In the genomic region with DNA sequence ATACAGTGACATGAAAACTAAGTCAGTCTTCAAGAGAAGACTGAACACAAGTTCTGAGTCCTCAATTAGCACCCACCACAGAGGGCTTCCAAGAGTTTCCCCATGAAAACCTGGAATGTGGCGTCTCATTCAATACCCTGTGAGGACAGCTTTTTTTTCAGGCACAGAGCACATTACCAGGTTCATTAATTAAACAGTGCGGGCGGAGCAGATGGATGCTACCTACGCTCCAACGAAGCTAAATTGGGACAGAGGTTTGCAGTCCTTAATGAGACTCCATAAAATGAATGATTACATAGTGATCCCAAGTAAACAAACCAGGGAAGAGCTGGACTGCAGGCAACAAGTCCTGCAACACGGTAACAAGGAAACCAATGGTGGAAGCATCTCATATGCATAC, we compare ENCODE assay signal across 18 mouse cellular contexts.
"Had no signal": no experiment of that assay in that cellular context is flagged by ENCODE, and none has a peak within 500 bp of the region (broad histone marks: within the 10 kb centered on the region; RNA-seq: fewer than 3 reads in every experiment).

No protein-coding gene starts in this region.

- H3K36me3 ChIP-seq: limb, embryonic 10.5 days; liver, embryonic 12.5 days; midbrain, embryonic 15.5 days; neural tube, embryonic 12.5 days; stomach, embryonic 15.5 days had no signal

- H3K4me3 ChIP-seq: left cerebral cortex, adult 2 months; limb, embryonic 10.5 days; liver, embryonic 12.5 days; megakaryocyte, embryonic 14.5 days; midbrain, embryonic 15.5 days; neural tube, embryonic 12.5 days; stomach, embryonic 15.5 days had no signal

- ATAC-seq: liver, embryonic 12.5 days; midbrain, embryonic 15.5 days had no signal

- H3K27ac ChIP-seq: kidney, postnatal 0 days; left cerebral cortex, adult 2 months; limb, embryonic 10.5 days; liver, embryonic 12.5 days; macrophage; midbrain, embryonic 15.5 days; neural tube, embryonic 12.5 days; stomach, embryonic 15.5 days had no signal

- H3K9ac ChIP-seq: liver, embryonic 12.5 days; lung, embryonic 14.5 days; midbrain, embryonic 15.5 days; neural tube, embryonic 12.5 days; stomach, embryonic 15.5 days had no signal

- H3K27me3 ChIP-seq: liver, embryonic 12.5 days; megakaryocyte, embryonic 14.5 days; midbrain, embryonic 15.5 days; neural tube, embryonic 12.5 days; stomach, embryonic 15.5 days had no signal

- H3K4me1 ChIP-seq: liver, embryonic 12.5 days; megakaryocyte, embryonic 14.5 days had no signal

- H3K9me3 ChIP-seq: limb, embryonic 10.5 days; liver, embryonic 12.5 days; megakaryocyte, embryonic 14.5 days; midbrain, embryonic 15.5 days; neural tube, embryonic 12.5 days; stomach, embryonic 15.5 days had no signal

- DNase-seq: kidney, adult 11 months; kidney, adult 9 months; kidney, postnatal 36 days; lung, embryonic 14.5 days; lung, postnatal 10 days; right cerebral cortex, postnatal 14 days; thymus, adult 2 months; thymus, postnatal 25 days had no signal

- H3K4me2 ChIP-seq: liver, embryonic 12.5 days; lung, embryonic 14.5 days; midbrain, embryonic 11.5 days; midbrain, embryonic 15.5 days; neural tube, embryonic 12.5 days; stomach, embryonic 15.5 days had no signal
